In genomic region chr6:32049256-32049950, GRCm38 (mm10) we compare ENCODE assay signal across 27 mouse cellular contexts. TPM values are rescaled to one million over a fixed set of nuclear protein-coding genes. Genes with fewer than 3 reads are reported as not detected.
DNase-seq lines count a peak whose midpoint lies in the region; ATAC-seq and TF ChIP-seq lines count a peak whose summit lies in the region.
"Had no signal": no experiment of that assay in that cellular context is flagged by ENCODE, and none has a peak within 500 bp of the region (broad histone marks: within the 10 kb centered on the region; RNA-seq: fewer than 3 reads in every experiment).

No protein-coding gene starts in this region.

- no peak for TF ChIP-seq CTCF in brain, embryonic 14.5 days (IDR thresholded peaks at IDR 0.05; ENCODE audit: borderline replicate concordance, extremely low read depth, insufficient read depth, insufficient read length)
- TF ChIP-seq CTCF in forebrain, postnatal 0 days (IDR thresholded peaks at IDR 0.05; ENCODE audit: low read depth): no peak

- no peak overlapping the region for H3K9ac ChIP-seq in embryonic facial prominence, embryonic 14.5 days (ENCODE audit: low read depth, low read length)
- H3K9ac ChIP-seq in forebrain, postnatal 0 days: no peak overlapping the region
- H3K9ac ChIP-seq: embryonic facial prominence, embryonic 15.5 days; hindbrain, embryonic 14.5 days; intestine, embryonic 15.5 days had no signal

- no peak for TF ChIP-seq POLR2A in brain, embryonic 14.5 days (IDR thresholded peaks at IDR 0.05; ENCODE audit: borderline replicate concordance, extremely low read depth, insufficient read depth, insufficient read length, poor library complexity, severe bottlenecking)

- no peak for ATAC-seq in embryonic facial prominence, embryonic 14.5 days (ENCODE audit: low read depth)
- ATAC-seq in forebrain, postnatal 0 days: peak; percentile 26; the same call in 1 of the 2 replicates
- ATAC-seq: CD4-positive, CD25-positive, alpha-beta regulatory T cell, adult 4 months; intestine, embryonic 15.5 days had no signal

- H3K9me3 ChIP-seq in embryonic facial prominence, embryonic 14.5 days (ENCODE audit: control insufficient read depth, low read length): no peaks in the 10 kb centered on the region
- no peaks in the 10 kb centered on the region for H3K9me3 ChIP-seq in embryonic facial prominence, embryonic 10.5 days
- H3K9me3 ChIP-seq in heart, embryonic 10.5 days: no peaks in the 10 kb centered on the region
- H3K9me3 ChIP-seq in forebrain, postnatal 0 days (ENCODE audit: low read length): no peaks in the 10 kb centered on the region
- H3K9me3 ChIP-seq: embryonic facial prominence, embryonic 15.5 days; G1E; hindbrain, embryonic 10.5 days; intestine, embryonic 15.5 days had no signal

- H3K36me3 ChIP-seq in embryonic facial prominence, embryonic 14.5 days (ENCODE audit: control insufficient read depth, insufficient read depth, low read length): no peaks in the 10 kb centered on the region
- H3K36me3 ChIP-seq in embryonic facial prominence, embryonic 10.5 days (replicated peaks): no peaks in the 10 kb centered on the region
- H3K36me3 ChIP-seq in heart, embryonic 10.5 days: no peaks in the 10 kb centered on the region
- no peaks in the 10 kb centered on the region for H3K36me3 ChIP-seq in forebrain, postnatal 0 days (ENCODE audit: insufficient read depth)
- H3K36me3 ChIP-seq: embryonic facial prominence, embryonic 15.5 days; G1E; hindbrain, embryonic 10.5 days; intestine, embryonic 15.5 days had no signal

- no peak overlapping the region for H3K4me3 ChIP-seq in embryonic facial prominence, embryonic 14.5 days (ENCODE audit: low read depth, low read length)
- H3K4me3 ChIP-seq in embryonic facial prominence, embryonic 10.5 days: no peak overlapping the region
- H3K4me3 ChIP-seq in heart, embryonic 10.5 days: no peak overlapping the region
- no peak overlapping the region for H3K4me3 ChIP-seq in forebrain, postnatal 0 days (ENCODE audit: low read depth, low read length)
- H3K4me3 ChIP-seq: embryonic facial prominence, embryonic 15.5 days; erythroblast, embryonic 14.5 days; gastrocnemius, adult 2 months; hindbrain, embryonic 10.5 days; intestine, embryonic 15.5 days had no signal

- 65% methylated on average over 4 of the region's 4 CpGs for WGBS in embryonic facial prominence, embryonic 14.5 days
- 72% methylated on average over 4 of the region's 4 CpGs for WGBS in embryonic facial prominence, embryonic 10.5 days
- 44% methylated on average over 4 of the region's 4 CpGs for WGBS in heart, embryonic 10.5 days
- WGBS in forebrain, postnatal 0 days: 51% methylated on average over 4 of the region's 4 CpGs

- no peak overlapping the region for H3K4me2 ChIP-seq in embryonic facial prominence, embryonic 14.5 days (ENCODE audit: low read depth, low read length)
- H3K4me2 ChIP-seq in forebrain, postnatal 0 days (ENCODE audit: low read depth): no peak overlapping the region
- H3K4me2 ChIP-seq: embryonic facial prominence, embryonic 15.5 days; heart, embryonic 11.5 days; hindbrain, embryonic 14.5 days; intestine, embryonic 15.5 days had no signal

- no peak overlapping the region for H3K27ac ChIP-seq in embryonic facial prominence, embryonic 14.5 days (replicated peaks; ENCODE audit: low read depth, low read length)
- H3K27ac ChIP-seq in embryonic facial prominence, embryonic 10.5 days (replicated peaks): no peak overlapping the region
- H3K27ac ChIP-seq in heart, embryonic 10.5 days: no peak overlapping the region
- no peak overlapping the region for H3K27ac ChIP-seq in forebrain, postnatal 0 days (ENCODE audit: low read depth, low read length)
- H3K27ac ChIP-seq: embryonic facial prominence, embryonic 15.5 days; gastrocnemius, adult 2 months; hindbrain, embryonic 10.5 days; hindbrain, embryonic 14.5 days; intestine, embryonic 15.5 days had no signal

- H3K27me3 ChIP-seq in embryonic facial prominence, embryonic 14.5 days (replicated peaks; ENCODE audit: control insufficient read depth, insufficient read depth, low read length): no peaks in the 10 kb centered on the region
- no peaks in the 10 kb centered on the region for H3K27me3 ChIP-seq in embryonic facial prominence, embryonic 10.5 days (replicated peaks; ENCODE audit: low read depth, poor library complexity, severe bottlenecking)
- no peaks in the 10 kb centered on the region; the same call in 1 of the 2 replicates for H3K27me3 ChIP-seq in heart, embryonic 10.5 days (ENCODE audit: insufficient read depth, poor library complexity, severe bottlenecking)
- H3K27me3 ChIP-seq in forebrain, postnatal 0 days (ENCODE audit: insufficient read depth, low read length): no peaks in the 10 kb centered on the region
- H3K27me3 ChIP-seq: embryonic facial prominence, embryonic 15.5 days; intestine, embryonic 15.5 days had no signal

- peak; percentile 3 for DNase-seq in embryonic facial prominence, embryonic 14.5 days (ENCODE audit: low spot score)
- DNase-seq in embryonic facial prominence, embryonic 10.5 days (ENCODE audit: low spot score): no peak
- DNase-seq in heart, embryonic 10.5 days (ENCODE audit: low spot score): peak; percentile 27
- no peak for DNase-seq in heart, adult 9 months (ENCODE audit: low spot score in 2 of 2)
- peak; percentile 81 for DNase-seq in brain, embryonic 14.5 days (ENCODE audit: low read depth)
- DNase-seq in forebrain, postnatal 0 days: no peak
- DNase-seq in adrenal gland, adult 18-20 months (ENCODE audit: low spot score in 2 of 2): no peak
- DNase-seq: adrenal gland, postnatal 10 days; B cell, adult 2 months; cerebellum, adult 11-12 months; cerebellum, adult 9-10 months; cerebellum, postnatal 36 days; gastrocnemius, adult 2 months; gastrocnemius, postnatal 25 days; kidney, adult 18-20 months had no signal

- no peaks in the 10 kb centered on the region for H3K4me1 ChIP-seq in embryonic facial prominence, embryonic 14.5 days (ENCODE audit: control insufficient read depth, insufficient read depth, low read length)
- H3K4me1 ChIP-seq in embryonic facial prominence, embryonic 10.5 days: no peaks in the 10 kb centered on the region
- H3K4me1 ChIP-seq in heart, embryonic 10.5 days: no peaks in the 10 kb centered on the region
- peaks cover 4% of the 10 kb centered on the region; the same call in 1 of the 2 replicates for H3K4me1 ChIP-seq in forebrain, postnatal 0 days (ENCODE audit: insufficient read depth)
- H3K4me1 ChIP-seq: embryonic facial prominence, embryonic 15.5 days; hindbrain, embryonic 10.5 days; intestine, embryonic 15.5 days had no signal

RNA-seq across cellular contexts. Expression of gene 1700012A03Rik, which starts 0.6 kb away (rescaled TPM):
- not detected in 2 replicates for polyA plus RNA-seq in embryonic facial prominence, embryonic 14.5 days (2014; fragmentation: Nextera tagmentation; extraction: Ambion mirVana)
- polyA plus RNA-seq in embryonic facial prominence, embryonic 10.5 days (2016; fragmentation: Nextera tagmentation; extraction: Ambion mirVana): not detected in 2 replicates
- polyA plus RNA-seq in heart, embryonic 10.5 days (2016; fragmentation: Nextera tagmentation; extraction: Ambion mirVana): not detected in 2 replicates
- not detected in 2 replicates for polyA plus RNA-seq in brain, embryonic 14.5 days (2012; rRNA removed)
- not detected in 2 replicates for total RNA-seq in forebrain, postnatal 0 days (2014; rRNA removed)
- polyA plus RNA-seq in forebrain, postnatal 0 days (2015; fragmentation: Nextera tagmentation; extraction: Ambion mirVana): not detected in 2 replicates
- total RNA-seq in adrenal gland, adult 18-20 months (2021): not detected
- total RNA-seq: adrenal gland, postnatal 10 days; adrenal gland, postnatal 4 days; G1E; gastrocnemius, adult 2 months; gastrocnemius, postnatal 25 days; granulocyte monocyte progenitor cell, adult 5-6 weeks; heart, postnatal 25 days had no signal
- polyA plus RNA-seq: CD4-positive, CD25-positive, alpha-beta regulatory T cell, adult 4 months; embryonic facial prominence, embryonic 15.5 days; erythroblast, embryonic 14.5 days; G1E; heart, embryonic 11.5 days; heart, embryonic 16.5 days; hindbrain, embryonic 10.5 days; hindbrain, embryonic 14.5 days; intestine, embryonic 15.5 days had no signal

Comparison
In these comparisons a context has a peak if more than half of its experiments do, and no peak if none do; other contexts are left out.
1. DNase-seq: peak in embryonic facial prominence, embryonic 14.5 days (single experiment), heart, embryonic 10.5 days (single experiment) and brain, embryonic 14.5 days (single experiment); none in embryonic facial prominence, embryonic 10.5 days (single experiment), heart, adult 9 months (0 of 2), forebrain, postnatal 0 days (single experiment) and adrenal gland, adult 18-20 months (0 of 2).